Mouse (Mus musculus) kidney, embryonic 14.5 days (tissue): ENCODE data around the gene Olfr1340. TPM values are rescaled to one million over a fixed set of nuclear protein-coding genes. Genes with fewer than 3 reads are reported as not detected.

Experiments used
- ATAC-seq: fragments of 200-750 bp; cut with Nextera tagmentation; 2 replicates; pipeline ENCODE4 v1.8.0; 2017; ENCODE audit warnings: moderate number of reproducible peaks, mild to moderate bottlenecking, moderate TSS enrichment, moderate library complexity; ENCODE audit not compliant: low FRiP score, low TSS enrichment
- H3K27ac ChIP-seq: fragments of 300-500 bp; sonication (generic); 2 replicates; pipeline ENCODE4 v1.5.1; 2014; ENCODE audit warnings: low read depth, mild to moderate bottlenecking, low read length, moderate library complexity, mixed read lengths
- H3K27me3 ChIP-seq: fragments of 300-500 bp; sonication (generic); 2 replicates; pipeline ENCODE4 v1.6.1; 2014; ENCODE audit warnings: mild to moderate bottlenecking, low read length; ENCODE audit not compliant: control insufficient read depth, insufficient read depth
- H3K36me3 ChIP-seq: fragments of 300-500 bp; sonication (generic); 2 replicates; pipeline ENCODE4 v1.6.1; 2014; ENCODE audit warnings: low read length, mixed read lengths; ENCODE audit not compliant: control insufficient read depth, insufficient read depth
- H3K4me1 ChIP-seq: fragments of 300-500 bp; sonication (generic); 2 replicates; pipeline ENCODE4 v1.6.1; 2014; ENCODE audit warnings: low read length, mixed read lengths; ENCODE audit not compliant: control insufficient read depth, insufficient read depth
- H3K4me2 ChIP-seq: fragments of 300-500 bp; sonication (generic); replicated peaks from 2 replicates; pipeline ENCODE4 v1.6.1; 2014; ENCODE audit warnings: low read depth, mild to moderate bottlenecking, low read length
- H3K4me3 ChIP-seq: fragments of 300-500 bp; sonication (generic); 2 replicates; pipeline ENCODE4 v1.5.1; 2014; ENCODE audit warnings: mild to moderate bottlenecking, low read length
- H3K9ac ChIP-seq: fragments of 300-500 bp; sonication (generic); 2 replicates; pipeline ENCODE4 v1.6.1; 2014; ENCODE audit warnings: low read depth, mild to moderate bottlenecking, low read length, moderate library complexity
- H3K9me3 ChIP-seq: fragments of 300-500 bp; sonication (generic); 2 replicates; pipeline ENCODE4 v1.6.1; 2016; ENCODE audit warnings: low read length; ENCODE audit not compliant: control insufficient read depth
- WGBS: fragments of 180-500 bp; shearing (Covaris S2); extraction: QIAGEN DNeasy Blood & Tissue Kit; methylation state at CpG from one replicate; pipeline ENCODE4 v1.1.7; 2014; 5-methylcytosine and 5-hydroxymethylcytosine counted together
- polyA plus RNA-seq: library from polyadenylated mRNA; unstranded; fragments of >200 nt; fragmentation: Nextera tagmentation; extraction: Ambion mirVana; gene quantifications from 2 replicates; pipeline ENCODE4 v1.2.1, GENCODE M21; 2014

The Olfr1340 gene
- polyA plus RNA-seq, 1 experiment from 2014 or later: not detected

DNA sequence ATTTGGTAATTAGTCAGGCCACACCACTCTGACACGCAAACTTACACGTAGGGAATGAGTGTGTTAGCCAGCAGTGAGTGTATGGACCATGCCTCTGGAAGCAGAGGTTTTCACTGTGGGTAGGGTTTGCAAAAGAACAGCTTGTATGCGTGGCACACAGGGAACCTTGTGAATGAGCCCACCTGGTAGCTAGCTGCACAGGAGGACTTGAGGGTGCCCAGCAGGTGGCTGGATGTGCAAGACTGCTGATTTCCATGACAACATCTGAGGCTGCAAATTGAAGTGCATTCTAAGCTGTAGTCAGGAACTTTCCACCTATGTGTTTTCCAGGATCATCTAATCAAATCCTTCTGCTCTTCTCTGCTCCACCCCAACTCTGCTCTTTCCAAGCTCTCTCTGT, 19.6 kb downstream of the Olfr1340 start:
- Histone ChIP-seq H3K4me3 (no peak overlapping the region), H3K4me1 (no peaks in the 10 kb centered on the region), H3K36me3 (no peaks in the 10 kb centered on the region), H3K27me3 (peaks cover 15% of the 10 kb centered on the region), H3K9me3 (peaks cover 3% of the 10 kb centered on the region; the same call in 1 of the 2 replicates), H3K9ac (no peak overlapping the region), H3K27ac (no peak overlapping the region), H3K4me2 (no peak overlapping the region)
- no peak for ATAC-seq
- WGBS: 65% methylated on average over 3 of the region's 3 CpGs

- peaks cover 3% of the 10 kb centered on the region; the same call in 1 of the 2 replicates for H3K9me3 ChIP-seq
- H3K4me1 ChIP-seq: no peaks in the 10 kb centered on the region
- no peak for ATAC-seq
- no peak overlapping the region for H3K27ac ChIP-seq
- 8% methylated on average over 11 of the region's 11 CpGs for WGBS
- no peak overlapping the region for H3K9ac ChIP-seq
- H3K27me3 ChIP-seq: peaks cover 15% of the 10 kb centered on the region
- H3K4me2 ChIP-seq: no peak overlapping the region
- H3K4me3 ChIP-seq: no peak overlapping the region
- no peaks in the 10 kb centered on the region for H3K36me3 ChIP-seq
Measured at GRCm38 (mm10) chr4:118740988-118741698, 21.2 kb downstream of the Olfr1340 start.

- Histone ChIP-seq H3K9ac (no peak overlapping the region), H3K4me2 (no peak overlapping the region), H3K27me3 (peaks cover 15% of the 10 kb centered on the region), H3K4me1 (no peaks in the 10 kb centered on the region), H3K9me3 (peaks cover 3% of the 10 kb centered on the region; the same call in 1 of the 2 replicates), H3K27ac (no peak overlapping the region), H3K4me3 (no peak overlapping the region), H3K36me3 (no peaks in the 10 kb centered on the region)
- WGBS: 10% methylated on average over 16 of the region's 16 CpGs
- ATAC-seq: no peak
Measured at GRCm38 (mm10) chr4:118741881-118742280, 21.9 kb downstream of the Olfr1340 start.

DNA sequence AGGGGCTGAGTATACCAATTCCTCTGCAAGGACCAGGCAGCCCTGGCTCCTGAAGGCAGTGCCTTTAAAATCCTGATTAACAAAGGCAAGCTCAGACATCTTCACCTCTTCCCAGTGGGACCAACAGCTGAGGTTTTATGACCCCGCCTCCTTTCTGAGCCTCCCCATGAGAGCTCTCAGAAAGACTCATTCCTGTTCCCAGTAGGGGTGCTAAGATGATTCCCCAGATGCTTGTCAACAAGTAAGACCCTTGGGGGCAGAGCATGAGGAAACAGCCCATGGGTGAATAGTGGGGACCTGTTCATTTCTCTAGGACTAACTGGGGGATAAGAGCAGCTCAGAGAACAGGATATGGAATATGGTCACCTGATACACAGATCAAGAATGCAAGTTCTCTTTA, 38.7 kb downstream of the Olfr1340 start, which contains the start of gene Olfr1338:
Olfr1338 (minus strand) TSS at position 101 of the 400 bp plus-strand sequence.
- Histone ChIP-seq H3K9me3 (no peaks in the 10 kb centered on the region), H3K4me1 (no peaks in the 10 kb centered on the region), H3K4me3 (no peak within 1 kb of the TSS), H3K27me3 (no peaks in the 10 kb centered on the region), H3K36me3 (no peaks in the 10 kb centered on the region), H3K4me2 (no peak within 1 kb of the TSS), H3K27ac (no peak within 1 kb of the TSS), H3K9ac (no peak within 1 kb of the TSS)
- 75% methylated on average over 1 of the region's 1 CpGs for WGBS
- no peak for ATAC-seq

Other genes with a start within 250 kb of the Olfr1340 start
- 24.6 and 30.4 TPM in 2 replicates for gene Tie1, start 230.1 kb upstream of the Olfr1340 start, polyA plus RNA-seq
- gene 2610528J11Rik, start 193.1 kb upstream of the Olfr1340 start, polyA plus RNA-seq: 15.5 and 15.6 TPM in 2 replicates
- 3.2 and 4.1 TPM in 2 replicates for gene Tmem125, start 176.1 kb upstream of the Olfr1340 start, polyA plus RNA-seq
- gene Cfap57, start 99.4 kb upstream of the Olfr1340 start, polyA plus RNA-seq: 0.08 and 0.17 TPM in 2 replicates
- 199 and 222 TPM in 2 replicates for gene Ebna1bp2, start 99.3 kb upstream of the Olfr1340 start, polyA plus RNA-seq
- not detected in 2 replicates for gene Olfr62, start 61.2 kb upstream of the Olfr1340 start, polyA plus RNA-seq
- 0.15 TPM in 1 of 2 replicates, not detected in the other for gene Olfr1342, start 27.4 kb upstream of the Olfr1340 start, polyA plus RNA-seq
- gene Olfr1341, start 16.6 kb upstream of the Olfr1340 start, polyA plus RNA-seq: not detected in 2 replicates
- gene Olfr1339, start 12.0 kb downstream of the Olfr1340 start, polyA plus RNA-seq: not detected in 2 replicates
- not detected in 2 replicates for gene Olfr1338, start 38.6 kb downstream of the Olfr1340 start, polyA plus RNA-seq
- gene Olfr1337, start 62.4 kb downstream of the Olfr1340 start, polyA plus RNA-seq: not detected in 2 replicates
- gene Olfr1335, start 89.8 kb downstream of the Olfr1340 start, polyA plus RNA-seq: not detected in 2 replicates
- gene Olfr1333, start 116.1 kb downstream of the Olfr1340 start, polyA plus RNA-seq: not detected in 2 replicates
- not detected in 2 replicates for gene Olfr1331, start 144.5 kb downstream of the Olfr1340 start, polyA plus RNA-seq
- gene Olfr1330, start 168.5 kb downstream of the Olfr1340 start, polyA plus RNA-seq: not detected in 2 replicates
- not detected in 2 replicates for gene Olfr1329, start 197.3 kb downstream of the Olfr1340 start, polyA plus RNA-seq
- gene Olfr1328, start 218.5 kb downstream of the Olfr1340 start, polyA plus RNA-seq: not detected in 2 replicates
- not detected in 2 replicates for gene Lao1, start 241.4 kb downstream of the Olfr1340 start, polyA plus RNA-seq